Mouse (Mus musculus) midbrain, embryonic 10.5 days (tissue): ENCODE results near the gene Thtpa. TPM values are rescaled to one million over a fixed set of nuclear protein-coding genes. Genes with fewer than 3 reads are reported as not detected.

Experiments used
- DNase-seq: peaks from one replicate; pipeline ENCODE4 v3.0.0-alpha.2; 2017; ENCODE audit warnings: low spot score
- H3K27ac ChIP-seq: fragments of 300-500 bp; sonication (generic); replicated peaks from 2 replicates; pipeline ENCODE4 v1.5.1; 2016; ENCODE audit warnings: mild to moderate bottlenecking
- H3K27me3 ChIP-seq: fragments of 300-500 bp; sonication (generic); 2 replicates; pipeline ENCODE4 v1.6.1; 2016; ENCODE audit warnings: low read depth, mild to moderate bottlenecking; ENCODE audit not compliant: poor library complexity, severe bottlenecking
- H3K36me3 ChIP-seq: fragments of 300-500 bp; sonication (generic); 2 replicates; pipeline ENCODE4 v1.6.1; 2016; ENCODE audit warnings: mild to moderate bottlenecking, moderate library complexity
- H3K4me1 ChIP-seq: fragments of 300-500 bp; sonication (generic); 2 replicates; pipeline ENCODE4 v1.6.1; 2016
- H3K4me3 ChIP-seq: fragments of 300-500 bp; sonication (generic); 2 replicates; pipeline ENCODE4 v1.5.1; 2016; ENCODE audit warnings: mild to moderate bottlenecking, moderate library complexity
- H3K9me3 ChIP-seq: fragments of 300-500 bp; sonication (generic); replicated peaks from 2 replicates; pipeline ENCODE4 v1.6.1; 2016; ENCODE audit warnings: mild to moderate bottlenecking
- WGBS: fragments of 180-500 bp; shearing (Covaris S2); methylation state at CpG from one replicate; pipeline ENCODE4 v1.1.7; 2016; 5-methylcytosine and 5-hydroxymethylcytosine counted together
- polyA plus RNA-seq: library from polyadenylated mRNA; unstranded; fragments of >200 nt; fragmentation: Nextera tagmentation; extraction: Ambion mirVana; gene quantifications from 2 replicates; pipeline ENCODE4 v1.2.1, GENCODE M21; 2016

The Thtpa gene
- polyA plus RNA-seq, 1 experiment from 2014 or later: 28.1 TPM

DNA sequence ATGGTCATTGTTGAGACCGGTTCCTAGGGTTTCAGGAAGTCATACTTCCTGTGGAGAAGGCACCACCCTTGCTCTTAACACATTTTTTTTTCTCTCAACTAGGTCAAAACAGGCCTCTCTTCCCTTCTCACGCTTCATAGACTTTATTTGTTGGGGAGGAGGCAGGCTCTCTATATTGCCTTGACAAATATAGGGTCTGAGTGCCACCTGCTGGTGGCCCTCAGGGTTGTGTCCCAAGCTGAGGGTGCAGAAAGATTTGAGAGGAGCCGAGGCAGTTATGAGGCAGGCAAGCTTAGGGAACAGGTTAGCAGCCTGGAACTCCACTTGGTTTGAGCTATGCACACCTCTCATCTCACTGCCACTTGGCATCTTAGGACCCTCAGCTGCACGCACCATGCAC, 3.5 kb downstream of the Thtpa start:
- no peaks in the 10 kb centered on the region for H3K9me3 ChIP-seq
- WGBS: 67% methylated on average over 4 of the region's 4 CpGs
- H3K27me3 ChIP-seq: no peaks in the 10 kb centered on the region; the same call in 1 of the 2 replicates
- 0 out of 2 replicates have a peak overlapping the region, but pooled peaks have one; percentile 39 for H3K27ac ChIP-seq
- no peak for DNase-seq
- H3K36me3 ChIP-seq: peaks cover 27% of the 10 kb centered on the region
- H3K4me3 ChIP-seq: no peak overlapping the region
- peaks cover 42% of the 10 kb centered on the region for H3K4me1 ChIP-seq

DNA sequence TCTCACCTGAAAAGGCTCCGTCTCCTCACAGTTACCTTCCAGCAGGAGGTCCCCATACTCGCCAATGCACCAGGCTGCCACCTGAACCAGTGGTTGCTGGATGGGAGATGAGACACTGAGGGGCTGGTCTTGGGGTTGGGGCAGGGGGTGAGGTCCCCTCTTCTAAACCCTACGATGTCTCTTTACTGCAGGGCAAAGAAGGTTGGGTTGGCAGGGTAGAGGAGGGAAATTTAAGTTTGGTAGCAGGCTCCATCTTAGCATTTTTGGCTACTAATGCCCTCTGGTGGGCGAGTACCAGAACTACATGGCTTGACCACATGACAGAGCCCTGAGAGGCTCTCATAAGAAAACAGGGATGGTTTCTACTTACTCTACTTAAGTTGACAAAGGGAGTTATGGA, 7.0 kb downstream of the Thtpa start:
- H3K4me1 ChIP-seq: peaks cover 33% of the 10 kb centered on the region
- no peak overlapping the region for H3K4me3 ChIP-seq
- H3K36me3 ChIP-seq: peaks cover 27% of the 10 kb centered on the region
- no peak overlapping the region for H3K27ac ChIP-seq
- peaks cover 20% of the 10 kb centered on the region for H3K27me3 ChIP-seq
- DNase-seq: peak; percentile 60
- 50% methylated on average over 4 of the region's 4 CpGs for WGBS
- H3K9me3 ChIP-seq: no peaks in the 10 kb centered on the region

DNA sequence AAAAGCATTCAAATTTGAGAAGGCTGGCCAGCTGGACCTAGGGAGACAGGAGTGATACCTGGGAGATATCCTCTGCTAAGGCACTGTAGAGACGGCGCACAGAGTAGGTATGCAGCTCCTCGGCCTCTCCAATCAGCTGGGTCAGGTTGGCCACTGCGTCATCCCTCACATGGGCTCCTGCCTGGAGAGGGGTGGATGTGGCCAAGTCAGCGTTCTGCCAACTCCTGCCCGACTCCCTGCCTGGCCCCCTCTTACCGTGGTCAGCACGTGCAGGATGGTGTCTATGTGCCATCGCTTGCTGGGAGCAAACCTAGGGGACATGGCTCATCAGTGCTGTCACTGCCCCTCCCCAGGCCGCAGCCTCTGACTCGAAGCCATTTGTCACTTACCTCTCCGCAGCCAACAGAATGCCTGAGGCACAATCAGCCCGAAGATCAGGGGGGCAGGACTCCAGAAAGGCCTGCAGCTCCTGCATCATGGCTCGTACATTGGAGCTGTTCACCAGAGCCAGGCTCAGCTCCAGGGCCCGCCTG, 7.7 kb downstream of the Thtpa start:
- WGBS: 85% methylated on average over 15 of the region's 15 CpGs
- H3K9me3 ChIP-seq: no peaks in the 10 kb centered on the region
- H3K27me3 ChIP-seq: peaks cover 24% of the 10 kb centered on the region
- H3K4me1 ChIP-seq: peaks cover 33% of the 10 kb centered on the region
- no peak overlapping the region for H3K4me3 ChIP-seq
- no peak for DNase-seq
- peaks cover 24% of the 10 kb centered on the region for H3K36me3 ChIP-seq
- no peak overlapping the region for H3K27ac ChIP-seq

DNA sequence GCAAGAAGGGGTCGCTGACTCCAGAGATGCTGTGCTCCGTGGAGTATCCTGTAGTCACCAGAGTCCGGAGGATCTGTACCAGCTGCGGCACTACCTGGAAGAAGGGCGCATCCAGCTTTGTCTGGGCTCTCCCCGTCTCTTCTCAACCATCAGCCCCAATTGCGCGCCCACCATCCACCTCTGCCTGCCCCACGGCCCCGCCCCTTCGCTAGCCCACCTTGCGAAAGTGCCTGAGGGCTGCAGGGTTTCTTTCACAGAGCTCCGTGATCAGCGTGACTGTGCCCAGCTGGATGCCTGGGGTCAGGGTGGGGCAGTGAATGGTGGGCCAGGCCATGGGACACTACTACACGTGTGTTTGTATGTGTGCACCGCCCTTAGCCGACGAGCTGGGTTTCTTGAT, 9.8 kb downstream of the Thtpa start:
- Histone ChIP-seq H3K27me3 (peaks cover 41% of the 10 kb centered on the region), H3K9me3 (no peaks in the 10 kb centered on the region), H3K27ac (no peak overlapping the region), H3K4me1 (peaks cover 47% of the 10 kb centered on the region), H3K36me3 (peaks cover 4% of the 10 kb centered on the region), H3K4me3 (no peak overlapping the region)
- no peak for DNase-seq
- 86% methylated on average over 18 of the region's 18 CpGs for WGBS

DNA sequence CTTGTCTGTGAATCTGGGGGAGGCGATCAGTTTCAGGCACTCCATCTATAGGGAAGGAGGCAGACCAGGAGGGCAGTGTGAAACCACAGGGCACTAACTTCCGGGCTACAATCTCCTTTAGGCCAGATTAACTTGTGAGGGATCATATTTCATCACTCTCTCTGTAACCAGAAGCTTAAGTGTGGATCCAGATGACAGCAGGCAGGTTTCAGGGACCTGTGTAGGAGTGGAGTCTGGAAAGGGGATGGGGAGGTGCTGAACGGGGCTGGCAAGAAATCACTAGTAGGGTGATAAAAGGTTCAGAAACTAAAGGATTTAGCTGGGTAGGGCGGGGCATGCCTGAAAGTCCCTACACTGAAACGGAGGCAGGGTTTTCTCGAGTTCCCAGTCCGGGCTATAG, 10.8 kb downstream of the Thtpa start:
- DNase-seq: no peak
- Histone ChIP-seq H3K9me3 (no peaks in the 10 kb centered on the region), H3K27ac (peak overlapping the region; percentile 80), H3K36me3 (no peaks in the 10 kb centered on the region; the same call in 1 of the 2 replicates), H3K4me1 (peaks cover 57% of the 10 kb centered on the region), H3K4me3 (peak overlapping the region; percentile 57), H3K27me3 (peaks cover 51% of the 10 kb centered on the region)
- WGBS: 4% methylated on average over 7 of the region's 7 CpGs

DNA sequence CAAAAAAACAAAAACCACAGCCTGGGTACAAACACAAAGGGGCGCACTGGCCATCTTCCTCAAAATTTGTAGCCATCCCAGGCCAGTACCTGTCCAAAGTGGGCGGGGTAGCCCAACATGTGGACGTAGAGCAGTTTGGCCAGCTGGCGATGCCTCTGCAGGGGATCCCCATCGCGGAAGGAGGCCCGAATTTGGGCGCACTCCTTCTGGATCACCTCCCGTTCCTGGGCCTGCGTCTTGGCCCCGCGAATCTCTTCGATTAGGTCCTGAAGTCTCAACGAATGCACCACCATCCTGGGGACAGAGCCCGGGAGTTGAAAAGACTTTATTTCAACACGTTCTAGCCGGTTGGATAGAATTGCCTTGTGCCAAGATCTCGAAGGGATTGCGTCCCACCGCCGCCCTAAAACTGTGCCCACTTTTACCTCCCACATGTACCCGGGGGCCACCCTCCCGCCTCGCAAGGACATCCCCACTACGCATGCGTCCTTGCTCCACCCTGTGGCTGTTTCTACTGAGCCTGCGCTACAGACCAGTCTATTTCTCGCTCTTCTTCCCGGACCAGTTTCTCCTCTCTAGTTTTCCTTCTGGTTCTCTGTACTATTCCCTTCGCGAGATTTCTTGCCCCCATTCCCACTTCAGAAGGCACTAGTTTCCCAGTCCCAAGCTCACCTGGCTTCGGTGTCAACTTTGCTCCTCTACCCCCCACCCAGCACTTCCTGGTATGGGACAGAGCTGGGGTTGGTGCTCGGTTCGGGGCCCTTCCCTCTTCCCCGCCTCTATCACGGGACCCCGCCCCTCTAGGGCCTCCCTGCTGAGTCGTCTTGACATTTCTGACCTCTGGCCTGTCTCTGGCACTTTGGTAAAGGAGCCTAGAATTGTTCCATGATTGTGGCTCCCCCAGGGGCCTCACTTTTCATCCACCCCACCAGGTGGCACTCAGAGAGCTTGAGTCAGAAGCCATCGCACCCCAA, 11.5 kb downstream of the Thtpa start, which contains the start of gene Ap1g2:
Ap1g2 (minus strand) TSS at position 758 of the 974 bp plus-strand sequence.
- DNase-seq: peak; percentile 78
- peaks cover 57% of the 10 kb centered on the region for H3K4me1 ChIP-seq
- peak within 1 kb of the TSS; percentile 80 for H3K27ac ChIP-seq
- under 1% methylated on average over 39 of the region's 39 CpGs for WGBS
- H3K27me3 ChIP-seq: peaks cover 58% of the 10 kb centered on the region
- peak within 1 kb of the TSS; percentile 57 for H3K4me3 ChIP-seq
- no peaks in the 10 kb centered on the region for H3K9me3 ChIP-seq
- H3K36me3 ChIP-seq: no peaks in the 10 kb centered on the region

DNA sequence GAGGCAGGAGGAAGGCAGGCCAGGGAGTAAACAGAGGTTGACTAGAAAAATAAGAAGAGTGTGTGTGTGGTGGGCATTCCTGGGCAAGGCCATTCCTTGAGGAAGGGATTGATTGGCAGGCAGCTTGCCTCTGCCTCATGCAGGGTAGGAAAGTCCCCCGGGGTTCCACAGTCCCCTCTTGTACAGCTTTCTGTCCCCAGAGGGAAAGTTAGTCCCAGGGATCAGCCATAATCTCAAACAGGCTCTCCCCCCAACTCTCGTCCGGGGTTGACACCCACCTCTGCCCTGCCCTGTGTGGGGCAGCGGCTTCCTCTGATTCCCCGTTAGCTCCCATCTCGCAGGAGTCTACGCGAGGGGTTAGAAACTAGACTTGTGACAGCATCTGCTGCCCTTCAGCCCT, 12.4 kb downstream of the Thtpa start:
- Histone ChIP-seq H3K4me3 (no peak overlapping the region; the same call in 1 of the 2 replicates), H3K36me3 (no peaks in the 10 kb centered on the region), H3K9me3 (no peaks in the 10 kb centered on the region), H3K4me1 (peaks cover 57% of the 10 kb centered on the region), H3K27ac (no peak overlapping the region), H3K27me3 (peaks cover 67% of the 10 kb centered on the region)
- no peak for DNase-seq
- 68% methylated on average over 8 of the region's 8 CpGs for WGBS

DNA sequence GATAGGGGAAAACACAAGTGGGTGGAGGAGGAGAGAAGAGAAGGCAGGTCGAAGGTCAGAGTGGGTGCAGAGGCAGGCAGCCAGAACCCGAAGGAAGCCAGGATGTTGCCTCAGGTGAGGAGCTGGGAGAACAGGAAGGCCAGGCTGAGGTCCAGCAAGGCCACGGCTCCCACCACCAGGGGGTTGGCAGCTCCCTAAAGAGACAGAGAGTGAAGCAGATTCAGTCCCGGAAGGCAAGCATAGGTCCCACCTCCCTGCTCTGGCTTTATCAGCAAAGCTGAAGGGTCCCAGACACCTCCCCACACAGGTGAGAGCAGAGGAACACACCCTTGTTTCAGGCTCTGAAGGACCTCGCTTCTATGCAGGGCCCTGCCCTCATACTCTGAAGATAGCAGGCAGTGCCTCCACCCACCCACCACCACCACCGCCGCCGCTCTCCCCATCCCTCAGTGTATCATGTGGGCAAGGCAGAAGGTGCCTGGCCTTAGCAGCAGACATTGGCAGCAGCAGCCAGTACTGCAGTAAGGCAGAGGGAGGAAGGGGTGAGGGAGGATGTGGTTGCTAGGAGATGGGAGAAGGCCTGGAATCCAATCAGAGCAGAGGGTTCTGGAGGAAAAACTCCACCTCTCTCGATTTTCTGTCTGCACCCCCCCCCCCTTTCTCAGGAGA, 13.8 kb downstream of the Thtpa start:
- Histone ChIP-seq H3K9me3 (no peaks in the 10 kb centered on the region), H3K4me3 (peak overlapping the region; percentile 20; the same call in 1 of the 2 replicates), H3K36me3 (no peaks in the 10 kb centered on the region), H3K27me3 (peaks cover 79% of the 10 kb centered on the region), H3K27ac (peak overlapping the region; percentile 78), H3K4me1 (peaks cover 58% of the 10 kb centered on the region)
- 35% methylated on average over 9 of the region's 9 CpGs for WGBS
- peak; percentile 52 for DNase-seq

DNA sequence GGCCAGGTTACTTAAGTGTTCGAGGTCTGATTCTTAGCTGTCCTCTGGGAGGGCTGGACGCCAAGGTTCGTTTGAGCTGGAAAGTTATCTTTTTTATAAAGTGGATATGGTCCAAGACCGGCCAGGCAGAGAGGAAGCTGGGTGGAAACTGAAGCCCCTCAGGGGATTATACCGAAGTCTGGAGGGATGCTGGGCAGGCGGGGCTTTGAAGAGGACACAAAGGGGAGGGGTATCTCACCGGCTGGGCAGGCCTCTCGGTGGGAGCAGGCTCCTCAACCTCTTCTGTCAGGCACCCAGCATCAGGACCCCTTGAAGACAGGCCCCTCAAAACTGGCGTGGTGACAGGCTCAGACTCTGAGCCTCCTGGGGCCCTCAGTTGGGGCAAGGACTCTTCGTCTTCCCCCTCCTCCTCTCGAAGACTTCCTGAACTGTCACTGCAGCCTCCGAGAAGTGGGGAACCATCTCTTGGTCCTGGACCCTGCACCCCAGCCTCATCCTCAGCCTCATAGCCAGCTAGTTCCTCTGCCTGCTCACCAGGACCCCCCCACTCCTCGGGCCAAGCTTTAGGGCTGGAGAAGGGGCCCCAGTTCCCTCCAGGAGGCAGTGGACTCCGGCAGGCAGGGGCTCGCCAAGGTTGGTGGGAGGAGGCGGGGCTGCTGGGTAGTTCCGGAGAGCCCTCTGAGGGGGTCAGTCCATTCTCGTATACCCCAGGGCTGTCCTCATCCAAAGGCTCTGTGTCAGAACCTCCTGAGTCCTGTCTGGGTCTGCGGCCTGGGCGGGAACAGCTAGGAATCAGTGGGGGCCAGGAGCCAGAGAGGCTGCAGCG, 14.7 kb downstream of the Thtpa start:
- peak overlapping the region; percentile 78 for H3K27ac ChIP-seq
- H3K4me3 ChIP-seq: peak overlapping the region; percentile 44
- DNase-seq: no peak
- peaks cover 79% of the 10 kb centered on the region for H3K27me3 ChIP-seq
- H3K36me3 ChIP-seq: no peaks in the 10 kb centered on the region
- no peaks in the 10 kb centered on the region for H3K9me3 ChIP-seq
- WGBS: 10% methylated on average over 21 of the region's 21 CpGs
- peaks cover 67% of the 10 kb centered on the region for H3K4me1 ChIP-seq

DNA sequence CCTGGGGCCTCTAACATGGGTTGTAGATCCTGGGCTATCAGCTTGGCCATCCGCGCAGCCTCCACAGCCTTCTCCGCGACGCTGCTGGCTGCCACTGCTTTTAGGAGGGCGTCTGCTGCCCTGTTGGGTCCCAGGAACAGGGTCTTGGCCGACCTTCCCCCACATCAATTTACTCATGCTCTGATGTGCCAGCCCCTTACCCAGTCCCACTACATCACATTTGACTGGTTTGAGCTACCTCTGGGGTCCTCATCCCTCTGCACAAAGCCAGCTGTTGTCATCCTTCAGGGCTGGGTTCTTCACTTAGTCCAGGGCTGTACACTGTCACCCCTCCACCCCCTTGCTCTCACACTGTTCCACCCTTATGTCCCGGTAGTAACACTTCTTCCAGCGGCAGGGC, 15.5 kb downstream of the Thtpa start:
- WGBS: 34% methylated on average over 9 of the region's 9 CpGs
- no peaks in the 10 kb centered on the region for H3K36me3 ChIP-seq
- H3K27ac ChIP-seq: no peak overlapping the region
- no peak for DNase-seq
- no peaks in the 10 kb centered on the region for H3K9me3 ChIP-seq
- no peak overlapping the region for H3K4me3 ChIP-seq
- peaks cover 71% of the 10 kb centered on the region for H3K4me1 ChIP-seq
- peaks cover 79% of the 10 kb centered on the region for H3K27me3 ChIP-seq

DNA sequence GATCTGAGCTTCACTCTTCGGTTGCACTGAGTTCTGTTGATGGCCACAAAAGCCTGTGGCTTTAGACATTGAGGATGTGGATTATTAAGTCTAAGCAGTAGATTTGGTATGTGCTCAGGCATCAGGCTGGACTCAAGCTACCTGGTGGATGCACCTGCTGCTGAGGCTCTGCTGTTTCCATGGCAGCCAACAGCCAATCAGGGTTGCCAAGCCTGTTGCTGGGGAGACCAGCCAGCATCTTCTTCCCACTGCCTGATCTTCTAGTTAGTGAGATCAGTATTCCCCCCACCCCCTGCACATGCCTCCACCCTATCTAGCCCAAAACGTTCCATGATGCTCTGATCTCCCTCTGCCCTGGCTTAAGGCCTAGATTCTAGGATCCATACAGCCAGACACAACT, 17.1 kb downstream of the Thtpa start:
- Histone ChIP-seq H3K36me3 (no peaks in the 10 kb centered on the region), H3K4me3 (no peak overlapping the region), H3K27me3 (peaks cover 94% of the 10 kb centered on the region), H3K27ac (no peak overlapping the region), H3K4me1 (peaks cover 71% of the 10 kb centered on the region), H3K9me3 (no peaks in the 10 kb centered on the region)
- no peak for DNase-seq
- 82% methylated on average over 2 of the region's 2 CpGs for WGBS
